Mouse (Mus musculus) liver, postnatal 0 days (tissue): ENCODE measurements at regions not wholly inside any gene's neighbourhood (a gene's known extent, or its start where the extent isn't known, plus 50 kb on each side); places are given as distances from the start of the nearest gene placed in this dataset.

Experiments used
- ATAC-seq: fragments of 200-750 bp; cut with Nextera tagmentation; 2 replicates; pipeline ENCODE4 v1.8.0; 2017; ENCODE audit warnings: mild to moderate bottlenecking, moderate library complexity
- DNase-seq: peaks from one replicate; pipeline ENCODE4 v3.0.0-alpha.2; 2016
- H3K27ac ChIP-seq: fragments of 300-500 bp; sonication (generic); 2 replicates; pipeline ENCODE4 v1.5.1; 2014; ENCODE audit warnings: antibody characterized with exemption, moderate library complexity, mild to moderate bottlenecking, low read depth
- H3K27me3 ChIP-seq: fragments of 300-500 bp; sonication (generic); 2 replicates; pipeline ENCODE4 v1.6.1; 2014; ENCODE audit warnings: low read length, control low read depth, mixed read lengths; ENCODE audit not compliant: insufficient read depth
- H3K36me3 ChIP-seq: fragments of 300-500 bp; sonication (generic); replicated peaks from 2 replicates; pipeline ENCODE4 v1.6.1; 2014; ENCODE audit warnings: mild to moderate bottlenecking, control low read depth, low read length, moderate library complexity, mixed read lengths; ENCODE audit not compliant: insufficient read depth
- H3K4me1 ChIP-seq: fragments of 300-500 bp; sonication (generic); 2 replicates; pipeline ENCODE4 v1.6.1; 2014; ENCODE audit warnings: antibody characterized with exemption, mild to moderate bottlenecking, control low read depth; ENCODE audit not compliant: insufficient read depth
- H3K4me2 ChIP-seq: fragments of 300-500 bp; sonication (generic); 2 replicates; pipeline ENCODE4 v1.6.1; 2014; ENCODE audit warnings: low read depth, mild to moderate bottlenecking, low read length, moderate library complexity, mixed read lengths
- H3K4me3 ChIP-seq: fragments of 300-500 bp; sonication (generic); 2 replicates; pipeline ENCODE4 v1.5.1; 2014; ENCODE audit warnings: low read depth, low read length
- H3K9ac ChIP-seq: fragments of 300-500 bp; sonication (generic); replicated peaks from 2 replicates; pipeline ENCODE4 v1.6.1; 2014; ENCODE audit warnings: mild to moderate bottlenecking, moderate library complexity
- H3K9me3 ChIP-seq: fragments of 300-500 bp; sonication (generic); 2 replicates; pipeline ENCODE4 v1.6.1; 2016; ENCODE audit warnings: mild to moderate bottlenecking, control low read depth, low read length, mixed read lengths
- CTCF ChIP-seq: sonication (generic); IDR thresholded peaks from 2 replicates; pipeline ENCODE4 v1.5.1; 2016; ENCODE audit warnings: antibody characterized with exemption, low read depth
- EP300 ChIP-seq: IDR thresholded peaks from 2 replicates; pipeline ENCODE4 v1.6.1; 2016; ENCODE audit warnings: antibody characterized with exemption, low read depth, mild to moderate bottlenecking
- WGBS: fragments of 180-500 bp; shearing (Covaris S2); extraction: QIAGEN DNeasy Blood & Tissue Kit; methylation state at CpG from one replicate; pipeline ENCODE4 v1.1.7; 2014; ENCODE audit not compliant: insufficient replicate concordance; 5-methylcytosine and 5-hydroxymethylcytosine counted together

DNA sequence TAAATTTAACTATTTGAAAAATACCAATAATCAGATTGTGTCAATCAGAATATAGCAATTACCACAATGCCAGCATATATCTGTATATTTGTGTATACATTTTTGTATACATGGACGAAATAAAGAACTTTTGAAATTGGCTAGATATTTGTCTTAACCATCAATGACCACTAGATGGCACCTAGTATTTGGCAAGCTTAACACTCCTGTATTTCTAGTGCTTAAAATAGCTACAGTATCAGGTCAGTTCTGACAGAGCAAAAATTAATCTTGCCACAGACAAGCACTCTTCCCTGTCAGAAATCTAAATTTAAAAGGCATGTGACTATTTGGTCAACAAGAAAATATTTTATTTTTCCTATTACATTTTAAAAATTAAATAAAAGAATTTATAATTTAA, 169.2 kb downstream of the Ppp1r3a start:
- no peaks in the 10 kb centered on the region for H3K27me3 ChIP-seq
- DNase-seq (no peak), ATAC-seq (no peak)
- no peaks in the 10 kb centered on the region for H3K36me3 ChIP-seq
- no peaks in the 10 kb centered on the region for H3K4me1 ChIP-seq
- TF ChIP-seq CTCF (peak; percentile 58), EP300 (no peak)
- H3K9me3 ChIP-seq: no peaks in the 10 kb centered on the region
- H3K4me2 ChIP-seq: no peak overlapping the region
- H3K27ac ChIP-seq: no peak overlapping the region
- WGBS: 26% methylated on average over 1 of the region's 1 CpGs
- H3K9ac ChIP-seq: no peak overlapping the region
- no peak overlapping the region for H3K4me3 ChIP-seq

DNA sequence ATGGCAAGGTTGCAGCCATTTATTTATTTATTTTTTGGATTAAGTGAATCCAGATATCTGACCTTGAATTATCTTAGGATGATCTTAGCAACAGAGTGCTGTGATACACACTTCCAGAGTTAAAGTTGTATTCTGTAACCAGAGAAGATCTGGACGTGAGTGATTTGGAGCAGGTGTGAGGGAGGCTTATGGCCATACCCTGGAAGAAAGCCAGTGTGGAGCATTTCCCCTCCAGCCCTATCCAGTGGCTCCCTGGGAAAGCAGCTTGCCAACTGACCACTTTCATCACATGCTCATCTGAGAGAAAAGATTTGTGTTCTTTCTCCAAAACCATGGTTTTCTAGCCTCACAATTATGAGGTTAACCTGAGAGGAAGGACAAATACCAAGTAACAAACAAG, 171.2 kb downstream of the Ppp1r3a start:
- no peak overlapping the region for H3K9ac ChIP-seq
- H3K9me3 ChIP-seq: no peaks in the 10 kb centered on the region
- H3K4me2 ChIP-seq: no peak overlapping the region
- no peaks in the 10 kb centered on the region for H3K4me1 ChIP-seq
- DNase-seq: no peak
- no peak overlapping the region for H3K27ac ChIP-seq
- ATAC-seq: no peak
- H3K36me3 ChIP-seq: no peaks in the 10 kb centered on the region
- TF ChIP-seq CTCF (no peak), EP300 (no peak)
- no peaks in the 10 kb centered on the region for H3K27me3 ChIP-seq
- H3K4me3 ChIP-seq: no peak overlapping the region
- WGBS: 74% methylated on average over 1 of the region's 1 CpGs

DNA sequence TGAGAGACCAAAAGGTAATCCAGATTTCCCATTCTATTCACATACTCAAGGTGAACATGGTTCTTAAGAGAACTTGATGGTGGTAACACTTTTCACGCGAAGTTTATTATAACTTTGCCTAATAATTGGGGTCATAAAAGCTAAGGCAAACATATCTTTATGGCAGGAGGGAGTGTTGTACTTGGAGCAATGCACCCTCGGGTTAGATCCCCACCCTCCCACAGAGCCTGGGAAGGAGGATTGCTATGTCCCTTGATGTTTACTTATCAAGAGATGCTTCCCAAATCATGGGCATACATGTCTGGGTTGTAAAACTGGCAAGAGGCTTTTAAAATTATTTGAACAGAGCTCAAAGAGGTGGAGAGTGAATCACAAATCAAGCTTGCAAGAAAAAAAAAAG, 180.5 kb downstream of the Ppp1r3a start:
- DNase-seq (no peak), ATAC-seq (no peak)
- H3K27ac ChIP-seq: no peak overlapping the region
- H3K4me2 ChIP-seq: no peak overlapping the region
- H3K27me3 ChIP-seq: no peaks in the 10 kb centered on the region
- H3K9me3 ChIP-seq: no peaks in the 10 kb centered on the region
- no peak overlapping the region for H3K4me3 ChIP-seq
- TF ChIP-seq EP300 (no peak), CTCF (no peak)
- H3K4me1 ChIP-seq: no peaks in the 10 kb centered on the region
- no peak overlapping the region for H3K9ac ChIP-seq
- WGBS: 60% methylated on average over 3 of the region's 3 CpGs
- H3K36me3 ChIP-seq: no peaks in the 10 kb centered on the region

DNA sequence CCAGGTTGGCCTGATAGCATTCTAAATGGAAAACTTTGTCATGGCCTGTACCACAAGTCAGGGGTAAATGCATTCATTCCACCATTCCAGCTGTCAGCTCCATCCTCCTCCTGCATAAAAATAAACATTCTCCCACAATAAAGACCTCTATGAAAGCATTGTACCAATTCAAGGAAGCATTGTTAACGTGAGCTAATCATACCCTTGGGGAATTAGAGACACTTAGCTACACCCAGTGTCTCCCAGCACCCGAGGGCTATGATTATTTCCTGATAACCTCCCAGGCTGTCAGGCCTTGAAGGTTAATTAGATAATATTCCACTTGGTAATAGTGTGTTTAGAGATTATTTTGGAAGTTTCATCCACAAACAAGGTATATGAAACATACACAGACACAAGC, 182.1 kb downstream of the Ppp1r3a start:
- Histone ChIP-seq H3K4me3 (no peak overlapping the region), H3K9me3 (no peaks in the 10 kb centered on the region), H3K4me2 (no peak overlapping the region), H3K36me3 (no peaks in the 10 kb centered on the region), H3K4me1 (no peaks in the 10 kb centered on the region), H3K9ac (no peak overlapping the region), H3K27me3 (no peaks in the 10 kb centered on the region), H3K27ac (no peak overlapping the region)
- no peak for TF ChIP-seq CTCF
- no peak for TF ChIP-seq EP300
- ATAC-seq (no peak), DNase-seq (no peak)
- WGBS: 49% methylated on average over 2 of the region's 2 CpGs

DNA sequence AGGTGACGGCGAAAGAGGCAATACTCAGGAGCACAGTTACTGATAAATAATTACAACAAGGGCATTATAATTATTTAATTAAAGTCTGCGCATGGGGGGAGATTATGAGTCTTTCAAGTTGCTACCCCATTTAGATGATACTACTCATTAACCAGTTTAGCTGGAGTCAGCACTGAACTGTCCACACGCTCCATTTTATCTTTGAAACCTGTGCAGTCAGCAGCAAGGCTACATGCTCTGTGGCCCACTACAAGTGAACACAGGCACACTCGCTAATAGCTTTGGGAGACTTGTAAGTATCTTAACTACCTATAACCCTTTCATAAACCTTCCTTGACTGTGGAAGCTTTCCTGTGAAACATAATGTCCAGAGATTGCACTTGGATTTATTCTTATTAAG, 214.7 kb downstream of the Ppp1r3a start:
- Histone ChIP-seq H3K27me3 (no peaks in the 10 kb centered on the region), H3K4me3 (no peak overlapping the region), H3K9ac (no peak overlapping the region), H3K4me1 (no peaks in the 10 kb centered on the region), H3K4me2 (no peak overlapping the region), H3K9me3 (no peaks in the 10 kb centered on the region), H3K27ac (no peak overlapping the region), H3K36me3 (no peaks in the 10 kb centered on the region)
- DNase-seq: no peak
- no peak for TF ChIP-seq CTCF
- TF ChIP-seq EP300: no peak
- 84% methylated on average over 5 of the region's 5 CpGs for WGBS
- no peak for ATAC-seq

DNA sequence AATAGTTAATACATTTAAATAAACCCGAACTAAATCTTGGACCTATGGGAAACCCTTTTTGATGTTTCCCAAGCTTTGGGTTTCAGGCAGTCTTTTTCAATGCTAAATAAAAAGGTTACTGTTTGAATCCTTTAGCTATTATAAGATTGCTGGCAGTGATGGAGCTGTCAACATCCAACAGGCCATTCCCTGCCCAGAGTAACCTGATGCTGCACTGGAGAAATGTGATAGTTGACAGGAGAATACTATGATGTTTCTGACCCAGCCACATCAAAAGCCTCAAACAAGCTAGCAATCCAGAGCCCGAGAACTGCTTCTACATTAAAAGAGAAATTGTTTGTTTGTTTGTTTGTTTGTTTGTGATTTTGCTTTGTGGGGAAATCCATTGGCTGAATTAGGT, 226.0 kb downstream of the Ppp1r3a start:
- Histone ChIP-seq H3K9me3 (no peaks in the 10 kb centered on the region), H3K4me1 (no peaks in the 10 kb centered on the region), H3K36me3 (no peaks in the 10 kb centered on the region), H3K27me3 (no peaks in the 10 kb centered on the region), H3K27ac (no peak overlapping the region), H3K4me2 (no peak overlapping the region), H3K9ac (no peak overlapping the region), H3K4me3 (no peak overlapping the region)
- 60% methylated on average over 2 of the region's 2 CpGs for WGBS
- ATAC-seq (no peak), DNase-seq (no peak)
- TF ChIP-seq CTCF (no peak), EP300 (no peak)

DNA sequence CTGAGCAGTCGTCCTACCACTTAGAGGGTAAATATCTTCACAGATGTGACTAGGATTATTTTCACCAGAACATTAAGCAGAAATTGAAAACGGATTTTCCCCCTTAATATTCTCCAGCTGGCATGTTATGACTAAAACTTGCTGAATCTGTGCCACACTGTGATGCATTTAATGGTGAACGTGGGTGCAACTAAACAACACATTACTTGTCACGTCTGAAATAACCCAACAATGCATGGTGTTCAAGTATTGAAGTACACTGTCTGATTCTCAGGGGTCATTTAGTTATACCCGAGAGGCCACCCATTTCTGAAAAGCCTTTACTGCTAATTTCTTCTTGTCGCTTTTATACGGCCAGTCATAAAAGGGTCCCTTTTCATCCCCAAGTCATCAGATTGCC, 226.5 kb downstream of the Ppp1r3a start:
- H3K9me3 ChIP-seq: no peaks in the 10 kb centered on the region
- DNase-seq (no peak), ATAC-seq (no peak)
- TF ChIP-seq EP300 (no peak), CTCF (no peak)
- H3K4me1 ChIP-seq: no peaks in the 10 kb centered on the region
- H3K9ac ChIP-seq: no peak overlapping the region
- no peaks in the 10 kb centered on the region for H3K36me3 ChIP-seq
- H3K27ac ChIP-seq: no peak overlapping the region
- H3K27me3 ChIP-seq: no peaks in the 10 kb centered on the region
- WGBS: 67% methylated on average over 7 of the region's 7 CpGs
- no peak overlapping the region for H3K4me2 ChIP-seq
- H3K4me3 ChIP-seq: no peak overlapping the region
